Mouse (Mus musculus) G1E (cell line): ENCODE measurements around the gene Pmvk. TPM values are rescaled to one million over a fixed set of nuclear protein-coding genes. Genes with fewer than 3 reads are reported as not detected.

Experiments
- ATAC-seq: 2 replicates; pipeline ENCODE4 v1.8.0; 2016; ENCODE audit warnings: mild to moderate bottlenecking; ENCODE audit not compliant: insufficient number of reproducible peaks, poor library complexity, low FRiP score, severe bottlenecking; ENCODE audit errors: extremely low read depth
- DNase-seq: peaks from one replicate; pipeline ENCODE4 v3.0.0; 2012; ENCODE audit warnings: low spot score
- H3K27me3 ChIP-seq: 2 replicates; pipeline ENCODE4 v1.6.1; 2012; ENCODE audit warnings: mild to moderate bottlenecking, low read length, inconsistent platforms; ENCODE audit not compliant: insufficient read depth
- H3K36me3 ChIP-seq: replicated peaks from 2 replicates; pipeline ENCODE3; 2012; ENCODE audit warnings: mild to moderate bottlenecking, inconsistent platforms
- H3K4me1 ChIP-seq: 2 replicates; pipeline ENCODE4 v1.6.1; 2012; ENCODE audit warnings: low read depth, low read length, inconsistent platforms, mixed read lengths; ENCODE audit not compliant: insufficient read depth
- H3K4me3 ChIP-seq: 2 replicates; pipeline ENCODE4 v1.5.1; 2012; ENCODE audit warnings: low read depth, mild to moderate bottlenecking, inconsistent platforms, low read length, moderate library complexity, mixed read lengths
- H3K9me3 ChIP-seq: replicated peaks from 2 replicates; pipeline ENCODE4 v1.6.1; 2012; ENCODE audit warnings: inconsistent platforms
- CTCF ChIP-seq: IDR thresholded peaks from 2 replicates; pipeline ENCODE4 v1.5.1; 2012; ENCODE audit warnings: low read depth, low read length, inconsistent platforms, mixed read lengths
- GATA1 ChIP-seq: IDR thresholded peaks from 2 replicates; pipeline ENCODE4 v1.6.1; 2012; ENCODE audit warnings: borderline replicate concordance, low read length, inconsistent platforms, mixed read lengths
- GATA2 ChIP-seq: IDR thresholded peaks from 2 replicates; pipeline ENCODE4 v1.6.1; 2012; ENCODE audit warnings: low read depth, low read length, inconsistent platforms, borderline replicate concordance
- POLR2AphosphoS5 ChIP-seq: IDR thresholded peaks from 2 replicates; pipeline ENCODE4 v1.6.1; 2012; ENCODE audit warnings: low read depth, low read length, inconsistent platforms; ENCODE audit not compliant: insufficient replicate concordance
- TAL1 ChIP-seq: conservative IDR thresholded peaks from 2 replicates; pipeline ENCODE4 v1.6.1; 2012; ENCODE audit warnings: low read depth, low read length, inconsistent platforms, mixed read lengths
- polyA plus RNA-seq: library from polyadenylated mRNA; stranded (reverse); fragments of >175 nt; gene quantifications from 2 replicates; pipeline ENCODE4 v1.2.3, GENCODE M21; 2012
- total RNA-seq, 2 experiments: library from RNA; stranded (forward) in 1 of 2; stranded (reverse) in 1 of 2; fragments of 200-1000 nt in 1 of 2; fragments of >200 nt in 1 of 2; fragmentation: Nextera tagmentation in 1 of 2; gene quantifications; 2 replicates each; pipeline ENCODE4 v1.2.3; 2014 to 2017

Gene Pmvk
- total and polyA plus RNA-seq, 3 experiments = 17.8 to 46.6 (median 26.1) TPM

- no peaks in the 10 kb centered on the region for H3K27me3 ChIP-seq
- no peak overlapping the region for H3K4me3 ChIP-seq
- H3K36me3 ChIP-seq = peaks cover 54% of the 10 kb centered on the region
- H3K9me3 ChIP-seq = no peaks in the 10 kb centered on the region
- H3K4me1 ChIP-seq = peaks cover 62% of the 10 kb centered on the region
- ATAC-seq = no peak
- TF ChIP-seq POLR2AphosphoS5 = no peak
- DNase-seq = no peak
Observed at GRCm38 (mm10) chr3:89434532-89434931, 19.8 kb upstream of the Pmvk start.

- Histone ChIP-seq H3K4me3 (no peak overlapping the region), H3K4me1 (peaks cover 60% of the 10 kb centered on the region), H3K27me3 (no peaks in the 10 kb centered on the region), H3K9me3 (no peaks in the 10 kb centered on the region), H3K36me3 (peaks cover 58% of the 10 kb centered on the region)
- ATAC-seq (no peak), DNase-seq (no peak)
- no peak for TF ChIP-seq CTCF
- no peak for TF ChIP-seq GATA2
- TF ChIP-seq POLR2AphosphoS5 = no peak
- TF ChIP-seq TAL1 = no peak
- TF ChIP-seq GATA1 = no peak
Observed at GRCm38 (mm10) chr3:89435041-89435440, 19.3 kb upstream of the Pmvk start.

GRCm38 (mm10) chr3:89436176-89437113 is 17.9 kb upstream of the Pmvk start, which contains the start of gene Pbxip1:
Gene Pbxip1 (plus strand): TSS chr3:89436706.
- H3K4me3 ChIP-seq = peak within 1 kb of the TSS; percentile 68
- peak; percentile 92 for DNase-seq
- H3K9me3 ChIP-seq = no peaks in the 10 kb centered on the region
- H3K27me3 ChIP-seq = no peaks in the 10 kb centered on the region
- peak; percentile 75 for ATAC-seq
- peaks cover 51% of the 10 kb centered on the region for H3K4me1 ChIP-seq
- H3K36me3 ChIP-seq = peaks cover 66% of the 10 kb centered on the region
- no peak for TF ChIP-seq GATA2
- TF ChIP-seq GATA1 = no peak
- no peak for TF ChIP-seq POLR2AphosphoS5

- ATAC-seq (no peak), DNase-seq (peak; percentile 8)
- H3K4me1 ChIP-seq = peaks cover 46% of the 10 kb centered on the region
- no peaks in the 10 kb centered on the region for H3K27me3 ChIP-seq
- H3K36me3 ChIP-seq = peaks cover 67% of the 10 kb centered on the region
- TF ChIP-seq GATA1 (no peak), TAL1 (no peak), CTCF (no peak)
- H3K9me3 ChIP-seq = no peaks in the 10 kb centered on the region
- peak overlapping the region; percentile 68 for H3K4me3 ChIP-seq
Observed at GRCm38 (mm10) chr3:89437269-89437668, 17.1 kb upstream of the Pmvk start.

GRCm38 (mm10) chr3:89440691-89441090 is 13.7 kb upstream of the Pmvk start:
- H3K9me3 ChIP-seq = no peaks in the 10 kb centered on the region
- no peak overlapping the region for H3K4me3 ChIP-seq
- peaks cover 30% of the 10 kb centered on the region for H3K4me1 ChIP-seq
- TF ChIP-seq POLR2AphosphoS5 (no peak), GATA1 (no peak), GATA2 (no peak), CTCF (no peak), TAL1 (no peak)
- no peak for DNase-seq
- ATAC-seq = no peak
- H3K36me3 ChIP-seq = peaks cover 68% of the 10 kb centered on the region
- no peaks in the 10 kb centered on the region for H3K27me3 ChIP-seq

GRCm38 (mm10) chr3:89448720-89449537 is 5.4 kb upstream of the Pmvk start:
- H3K27me3 ChIP-seq = no peaks in the 10 kb centered on the region; the same call in 1 of the 2 replicates
- H3K9me3 ChIP-seq = no peaks in the 10 kb centered on the region
- peak; percentile 82 for ATAC-seq
- H3K36me3 ChIP-seq = peaks cover 51% of the 10 kb centered on the region
- peak; percentile 85 for DNase-seq
- H3K4me3 ChIP-seq = peak overlapping the region; percentile 66; the same call in 1 of the 2 replicates
- TF ChIP-seq GATA1 (no peak), POLR2AphosphoS5 (no peak), GATA2 (no peak), TAL1 (no peak), CTCF (no peak)
- H3K4me1 ChIP-seq = peaks cover 39% of the 10 kb centered on the region
